Mouse (Mus musculus): ENCODE measurements around the gene L3mbtl2. TPM values are rescaled to one million over a fixed set of nuclear protein-coding genes. Genes with fewer than 3 reads are reported as not detected.
"Not testable (repeated sequence)": the region's sequence is repeated elsewhere in the genome, so short reads cannot be mapped to it uniquely, and the experiment has no call there.

L3mbtl2 gene
- total and polyA plus RNA-seq, 3 experiments: 56.7 to 58.1 TPM; not detected in 1

GRCm38 (mm10) chr15:81701350-81701749 is 37.7 kb downstream of the L3mbtl2 start:
- peak; percentile 45 for DNase-seq (ENCODE audit: low read depth, low spot score)
- H3K4me1 ChIP-seq (ENCODE audit: control insufficient read depth in 1 of 2, insufficient read depth in 2 of 2, low read length in 2 of 2): peaks cover 2 to 11% of the 10 kb centered on the region in 2 experiments; a peak in 2 of 4 replicates
- H3K9ac ChIP-seq (ENCODE audit: control insufficient read depth, low read depth, low read length, poor library complexity, severe bottlenecking); H3K27me3 ChIP-seq (ENCODE audit: control insufficient read depth in 1 of 2, insufficient read depth in 2 of 2, low read length in 2 of 2); H3K4me3 ChIP-seq (ENCODE audit: control insufficient read depth in 1 of 2, insufficient read depth in 1 of 2, low read depth in 2 of 2, low read length in 2 of 2); H3K9me3 ChIP-seq (replicated peaks; ENCODE audit: insufficient read depth, low read length); H3K36me3 ChIP-seq (ENCODE audit: control insufficient read depth in 1 of 2, insufficient read depth in 2 of 2, low read length in 2 of 2); H3K27ac ChIP-seq (ENCODE audit: control insufficient read depth, low read depth, low read length); H3K79me2 ChIP-seq (ENCODE audit: control insufficient read depth, insufficient read depth, low read length, poor library complexity): not testable (repeated sequence)
- peak; percentile 6 for TF ChIP-seq RAD21 (IDR thresholded peaks at IDR 0.05; ENCODE audit: low read depth, low read length)
- TF ChIP-seq SMC3 (IDR thresholded peaks at IDR 0.05; ENCODE audit: low read depth, low read length): 0 out of 2 replicates have a peak, but pooled peaks have one; percentile 5
- peak; percentile 48; the same call in 1 of the 2 replicates for TF ChIP-seq MYC (IDR thresholded peaks at IDR 0.05; ENCODE audit: low read depth, low read length)
- TF ChIP-seq CTCF (IDR thresholded peaks at IDR 0.05 in 2 of 3, conservative IDR thresholded peaks at IDR 0.05 in 1 of 3; ENCODE audit: control insufficient read depth in 1 of 3, insufficient read depth in 1 of 3, low read depth in 2 of 3, low read length in 3 of 3, poor library complexity in 1 of 3, severe bottlenecking in 1 of 3): peak in 1 of 3 experiments; percentile 41; a peak in 2 of 6 replicates

GRCm38 (mm10) chr15:81702306-81703093 is 38.8 kb downstream of the L3mbtl2 start:
- DNase-seq (ENCODE audit: low read depth, low spot score): no peak
- Histone ChIP-seq H3K9ac (ENCODE audit: control insufficient read depth, low read depth, low read length, poor library complexity, severe bottlenecking) (no peak overlapping the region), H3K79me2 (ENCODE audit: control insufficient read depth, insufficient read depth, low read length, poor library complexity) (no peaks in the 10 kb centered on the region), H3K36me3 (ENCODE audit: control insufficient read depth in 1 of 2, insufficient read depth in 2 of 2, low read length in 2 of 2) (peaks cover 8 to 9% of the 10 kb centered on the region in 2 experiments; a peak in 3 of 4 replicates), H3K4me3 (ENCODE audit: control insufficient read depth in 1 of 2, insufficient read depth in 1 of 2, low read depth in 2 of 2, low read length in 2 of 2) (no peak overlapping the region), H3K27ac (ENCODE audit: control insufficient read depth, low read depth, low read length) (no peak overlapping the region), H3K27me3 (ENCODE audit: control insufficient read depth in 1 of 2, insufficient read depth in 2 of 2, low read length in 2 of 2) (no peaks in the 10 kb centered on the region), H3K4me1 (ENCODE audit: control insufficient read depth in 1 of 2, insufficient read depth in 2 of 2, low read length in 2 of 2) (peaks cover 2 to 11% of the 10 kb centered on the region in 2 experiments; a peak in 2 of 4 replicates), H3K9me3 (replicated peaks; ENCODE audit: insufficient read depth, low read length) (no peaks in the 10 kb centered on the region)
- TF ChIP-seq POLR2A (IDR thresholded peaks at IDR 0.05; ENCODE audit: control insufficient read depth in 1 of 2, insufficient read depth in 1 of 2, low read depth in 1 of 2, low read length in 2 of 2, poor library complexity in 1 of 2): 0 out of 4 replicates have a peak, but pooled peaks of 1 of the 2 experiments have one; percentile 17
- 0 out of 2 replicates have a peak, but pooled peaks have one; percentile 12 for TF ChIP-seq HCFC1 (IDR thresholded peaks at IDR 0.05; ENCODE audit: low read depth, low read length)
- TF ChIP-seq POLR2AphosphoS2 (IDR thresholded peaks at IDR 0.05; ENCODE audit: low read length): peak; percentile 73
- TF ChIP-seq GATA1 (IDR thresholded peaks at IDR 0.05; ENCODE audit: low read depth, low read length): no peak

- DNase-seq (ENCODE audit: low read depth, low spot score): no peak
- H3K9ac ChIP-seq (ENCODE audit: control insufficient read depth, low read depth, low read length, poor library complexity, severe bottlenecking): no peak overlapping the region
- H3K27me3 ChIP-seq (ENCODE audit: control insufficient read depth in 1 of 2, insufficient read depth in 2 of 2, low read length in 2 of 2): no peaks in the 10 kb centered on the region
- no peaks in the 10 kb centered on the region for H3K79me2 ChIP-seq (ENCODE audit: control insufficient read depth, insufficient read depth, low read length, poor library complexity)
- peaks cover 8 to 11% of the 10 kb centered on the region in 2 experiments; a peak in 3 of 4 replicates for H3K36me3 ChIP-seq (ENCODE audit: control insufficient read depth in 1 of 2, insufficient read depth in 2 of 2, low read length in 2 of 2)
- H3K4me3 ChIP-seq (ENCODE audit: control insufficient read depth in 1 of 2, insufficient read depth in 1 of 2, low read depth in 2 of 2, low read length in 2 of 2): no peak overlapping the region
- peaks cover 2 to 11% of the 10 kb centered on the region in 2 experiments; a peak in 2 of 4 replicates for H3K4me1 ChIP-seq (ENCODE audit: control insufficient read depth in 1 of 2, insufficient read depth in 2 of 2, low read length in 2 of 2)
- no peaks in the 10 kb centered on the region for H3K9me3 ChIP-seq (replicated peaks; ENCODE audit: insufficient read depth, low read length)
- TF ChIP-seq ZNF384 (IDR thresholded peaks at IDR 0.05; ENCODE audit: low read depth, low read length) (no peak), SMC3 (IDR thresholded peaks at IDR 0.05; ENCODE audit: low read depth, low read length) (no peak), SIN3A (IDR thresholded peaks at IDR 0.05; ENCODE audit: low read length) (no peak), ZMIZ1 (IDR thresholded peaks at IDR 0.05; ENCODE audit: low read depth, low read length) (no peak), POLR2A (IDR thresholded peaks at IDR 0.05; ENCODE audit: control insufficient read depth in 1 of 2, insufficient read depth in 1 of 2, low read depth in 1 of 2, low read length in 2 of 2, poor library complexity in 1 of 2) (0 out of 4 replicates have a peak, but pooled peaks of 1 of the 2 experiments have one; percentile 15), MAZ (IDR thresholded peaks at IDR 0.05; ENCODE audit: low read depth, low read length) (no peak), E2F4 (IDR thresholded peaks at IDR 0.05; ENCODE audit: borderline replicate concordance, low read depth, low read length) (no peak), TCF12 (IDR thresholded peaks at IDR 0.05; ENCODE audit: low read depth, low read length) (no peak), CTCF (IDR thresholded peaks at IDR 0.05 in 2 of 3, conservative IDR thresholded peaks at IDR 0.05 in 1 of 3; ENCODE audit: control insufficient read depth in 1 of 3, insufficient read depth in 1 of 3, low read depth in 2 of 3, low read length in 3 of 3, poor library complexity in 1 of 3, severe bottlenecking in 1 of 3) (no peak), ZKSCAN1 (IDR thresholded peaks at IDR 0.05; ENCODE audit: low read depth, low read length) (no peak), MAX (IDR thresholded peaks at IDR 0.05; ENCODE audit: low read length) (no peak), USF1 (IDR thresholded peaks at IDR 0.05; ENCODE audit: low read depth, low read length) (no peak), TAL1 (IDR thresholded peaks at IDR 0.05; ENCODE audit: low read length) (no peak), POLR2AphosphoS2 (IDR thresholded peaks at IDR 0.05; ENCODE audit: low read length) (0 out of 2 replicates have a peak, but pooled peaks have one; percentile 1)
- H3K27ac ChIP-seq (ENCODE audit: control insufficient read depth, low read depth, low read length): no peak overlapping the region
Measured at GRCm38 (mm10) chr15:81703094-81703489, 39.4 kb downstream of the L3mbtl2 start.
